Mouse (Mus musculus) brain, embryonic 14.5 days (tissue): Measurements from ENCODE around the gene Nfasc. TPM values are rescaled to one million over a fixed set of nuclear protein-coding genes. Genes with fewer than 3 reads are reported as not detected.

ENCODE experiments used
- DNase-seq: peaks from one replicate; pipeline ENCODE4 v3.0.0-alpha.2; 2011; ENCODE audit warnings: low read depth
- CTCF ChIP-seq: fragments of 200-500 bp; IDR thresholded peaks from 2 replicates; pipeline ENCODE4 v1.5.1; 2012; ENCODE audit warnings: inconsistent platforms, mild to moderate bottlenecking, moderate library complexity, borderline replicate concordance; ENCODE audit not compliant: insufficient read depth, insufficient read length; ENCODE audit errors: extremely low read depth
- POLR2A ChIP-seq: fragments of 200-500 bp; IDR thresholded peaks from 2 replicates; pipeline ENCODE4 v1.6.1; 2012; ENCODE audit warnings: mild to moderate bottlenecking, inconsistent platforms, borderline replicate concordance; ENCODE audit not compliant: poor library complexity, insufficient read depth, insufficient read length, severe bottlenecking; ENCODE audit errors: extremely low read depth
- polyA plus RNA-seq: library from polyadenylated mRNA; depleted of rRNA; stranded (reverse); fragments of >200 nt; gene quantifications from 2 replicates; pipeline ENCODE4 v1.2.3, GENCODE M21; 2012

Gene Nfasc
- polyA plus RNA-seq, 1 experiment, result 65.9 TPM

DNA sequence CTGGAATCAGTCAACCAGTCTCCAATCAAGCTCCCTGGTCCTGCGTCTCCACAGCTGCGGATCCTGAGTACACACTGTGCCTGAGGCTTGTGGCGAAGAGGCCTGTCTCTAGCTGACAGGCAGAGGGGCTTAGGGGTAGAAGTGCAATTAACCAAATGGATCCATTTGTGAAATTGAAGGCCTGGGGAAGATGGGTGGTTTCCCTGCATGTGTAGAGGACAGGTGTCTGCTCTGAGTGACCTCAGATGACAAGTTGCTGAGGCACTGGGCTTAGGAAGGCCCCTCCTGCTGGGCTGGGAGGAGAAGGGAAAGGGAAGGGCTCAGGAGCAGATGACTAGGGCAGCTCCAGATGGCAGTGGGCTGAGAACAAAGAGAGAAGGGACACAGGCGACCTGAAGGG, 81.2 kb downstream of the Nfasc start:
- DNase-seq, result peak; percentile 74
- TF ChIP-seq POLR2A, result no peak
- no peak for TF ChIP-seq CTCF

DNA sequence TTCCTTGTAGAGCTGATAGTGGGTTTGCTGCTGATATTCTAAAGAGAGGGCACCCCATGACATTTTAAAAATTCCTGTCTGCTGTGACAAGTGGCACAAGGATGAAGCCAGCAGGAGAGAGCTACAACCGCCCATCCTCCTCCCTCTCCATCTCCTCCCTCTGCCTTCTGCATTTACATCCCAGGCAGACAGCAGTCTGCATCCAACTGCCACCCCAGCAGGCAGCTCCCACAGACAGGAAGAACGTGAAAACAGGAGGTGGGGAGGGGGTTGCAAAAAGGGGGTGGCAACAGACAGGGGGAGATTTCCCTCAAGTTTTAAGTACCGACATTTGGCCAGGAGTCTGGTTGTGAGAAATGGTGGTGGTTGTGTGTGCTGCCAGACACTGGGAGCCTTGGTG, 82.0 kb downstream of the Nfasc start:
- no peak for TF ChIP-seq CTCF
- TF ChIP-seq POLR2A, result no peak
- DNase-seq, result peak; percentile 93

DNA sequence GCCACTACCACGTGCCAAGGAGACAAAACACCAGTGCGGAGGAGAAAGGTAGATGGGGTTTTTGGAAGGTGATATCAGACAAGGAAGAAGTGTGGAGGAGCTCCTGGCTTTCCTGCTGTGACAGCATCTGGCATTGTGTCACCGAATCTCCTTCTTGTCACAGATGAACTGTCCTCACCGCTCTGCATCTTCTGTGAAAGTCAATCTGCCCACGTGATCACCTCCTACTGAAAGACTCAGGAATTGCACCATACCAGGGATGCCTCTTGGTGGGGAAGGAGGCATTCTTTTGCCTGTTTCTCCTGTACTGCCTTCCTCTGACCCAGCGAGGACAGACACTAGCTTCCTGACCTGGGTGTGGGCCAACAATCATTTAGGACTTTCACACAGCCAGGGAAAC, 86.0 kb downstream of the Nfasc start:
- peak; percentile 7; the same call in 1 of the 2 replicates for TF ChIP-seq CTCF
- no peak for TF ChIP-seq POLR2A
- no peak for DNase-seq

DNA sequence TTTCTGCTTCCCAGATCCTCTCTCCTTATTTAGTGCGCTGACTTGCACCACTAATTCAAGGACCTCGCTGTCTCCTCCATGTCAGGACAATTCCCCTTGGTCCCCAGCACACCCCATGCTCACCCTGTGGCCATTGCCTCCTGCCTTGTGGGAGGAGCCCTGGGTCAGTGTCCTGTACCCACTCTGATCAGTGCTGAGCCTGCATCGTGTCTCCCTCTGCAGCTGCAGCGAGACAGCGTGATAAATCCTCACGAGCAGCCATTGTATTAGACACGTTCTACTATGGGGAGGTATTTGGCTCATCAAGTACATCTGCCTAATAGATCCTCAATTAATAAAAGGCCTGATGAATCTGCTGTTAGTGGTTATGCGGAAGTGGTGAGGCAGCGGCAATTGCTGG, 86.8 kb downstream of the Nfasc start:
- DNase-seq, result no peak
- no peak for TF ChIP-seq POLR2A
- TF ChIP-seq CTCF, result no peak

DNA sequence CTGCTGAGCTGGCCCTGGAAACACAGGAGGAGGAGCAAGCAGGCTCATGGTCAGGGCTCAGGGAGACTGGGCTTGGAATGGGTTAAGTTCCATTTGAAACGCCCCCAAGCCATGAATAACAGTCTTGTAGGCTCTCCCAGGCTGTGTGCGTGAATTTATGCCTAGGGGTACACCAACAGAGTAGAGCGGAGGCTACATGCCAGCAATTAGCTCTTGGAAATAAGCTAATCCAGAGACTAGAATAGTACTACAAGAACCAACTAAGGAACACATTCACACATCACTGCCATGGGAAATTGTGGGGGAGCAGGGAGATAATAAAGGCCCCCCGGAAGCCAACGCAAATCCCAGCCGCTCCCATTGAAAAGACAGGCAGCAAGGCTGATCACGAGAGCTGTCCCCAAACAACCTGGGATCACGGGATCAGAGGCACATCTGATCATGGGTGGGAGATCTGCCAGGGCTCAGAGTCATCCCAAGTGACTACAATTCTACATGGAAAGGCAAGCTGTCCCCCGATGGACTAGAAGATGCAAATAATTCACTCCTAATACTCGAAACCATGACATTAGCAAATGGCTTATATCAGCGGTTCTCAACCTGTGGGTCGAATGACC, 87.6 kb downstream of the Nfasc start:
- TF ChIP-seq CTCF (no peak), POLR2A (no peak)
- DNase-seq, result peak; percentile 93

DNA sequence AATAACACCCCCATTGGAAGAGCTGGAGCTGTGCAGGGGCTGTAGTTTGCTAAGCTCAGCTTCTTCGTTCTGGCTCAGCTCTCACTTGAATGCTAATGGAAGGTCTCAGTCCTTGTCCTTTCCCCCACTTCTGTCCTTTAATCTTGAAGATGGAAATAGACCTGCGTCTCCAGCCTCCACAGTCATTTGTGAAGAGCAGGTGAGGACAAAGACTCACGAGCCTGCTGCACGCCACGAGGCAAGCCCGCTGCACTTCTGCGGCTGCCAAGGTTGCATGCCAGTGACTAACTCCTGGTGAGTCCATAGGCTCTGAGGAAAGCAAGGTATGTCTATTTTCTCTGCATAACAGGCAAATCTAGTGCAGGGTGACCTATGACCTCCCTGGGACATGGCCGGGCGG, 88.4 kb downstream of the Nfasc start:
- DNase-seq, result no peak

DNA sequence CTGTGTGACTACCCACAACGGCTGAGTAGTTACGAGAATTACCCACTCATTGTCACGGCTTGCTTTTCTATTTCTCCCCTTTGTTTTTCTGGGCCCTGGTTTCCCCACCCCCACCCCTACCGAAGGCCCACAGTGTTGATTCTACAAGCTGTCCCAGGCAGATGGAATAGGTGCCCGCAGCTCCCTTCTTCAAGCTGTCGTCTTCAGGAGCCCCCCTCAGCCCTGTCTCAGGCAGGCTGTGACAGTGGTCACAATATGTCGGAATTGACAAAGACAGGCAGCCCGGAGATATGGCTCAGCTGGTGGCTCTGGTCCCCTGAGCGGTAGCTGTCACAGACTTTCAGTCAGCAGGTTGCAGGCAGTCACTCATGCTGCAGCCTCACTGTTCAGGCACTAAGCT, 90.9 kb downstream of the Nfasc start:
- no peak for TF ChIP-seq POLR2A
- TF ChIP-seq CTCF, result no peak
- DNase-seq, result peak; percentile 88

More for the DNA sequence above, 88.4 kb downstream of the Nfasc start:
- TF ChIP-seq CTCF (no peak), POLR2A (no peak)

DNA sequence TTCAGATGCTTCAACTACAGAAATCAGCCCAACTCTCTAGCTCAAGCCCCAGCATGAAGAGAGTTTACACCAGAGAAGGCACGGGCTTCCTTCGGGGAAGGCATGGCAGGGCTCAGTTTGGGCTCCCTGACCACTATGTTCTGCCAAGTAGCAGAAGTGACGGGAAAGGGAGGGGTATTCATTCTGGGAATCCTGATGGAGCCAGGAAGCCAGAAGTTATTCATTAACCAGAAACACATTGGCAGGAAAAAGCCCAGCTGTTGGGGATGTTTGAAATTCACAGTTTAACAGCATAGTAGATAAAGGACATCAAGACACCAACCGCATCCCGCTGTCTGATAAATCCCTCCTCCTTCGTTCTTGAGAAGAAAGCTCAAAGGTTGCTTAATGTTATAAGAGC, 93.6 kb downstream of the Nfasc start:
- DNase-seq, result no peak
- no peak for TF ChIP-seq CTCF
- no peak for TF ChIP-seq POLR2A

DNA sequence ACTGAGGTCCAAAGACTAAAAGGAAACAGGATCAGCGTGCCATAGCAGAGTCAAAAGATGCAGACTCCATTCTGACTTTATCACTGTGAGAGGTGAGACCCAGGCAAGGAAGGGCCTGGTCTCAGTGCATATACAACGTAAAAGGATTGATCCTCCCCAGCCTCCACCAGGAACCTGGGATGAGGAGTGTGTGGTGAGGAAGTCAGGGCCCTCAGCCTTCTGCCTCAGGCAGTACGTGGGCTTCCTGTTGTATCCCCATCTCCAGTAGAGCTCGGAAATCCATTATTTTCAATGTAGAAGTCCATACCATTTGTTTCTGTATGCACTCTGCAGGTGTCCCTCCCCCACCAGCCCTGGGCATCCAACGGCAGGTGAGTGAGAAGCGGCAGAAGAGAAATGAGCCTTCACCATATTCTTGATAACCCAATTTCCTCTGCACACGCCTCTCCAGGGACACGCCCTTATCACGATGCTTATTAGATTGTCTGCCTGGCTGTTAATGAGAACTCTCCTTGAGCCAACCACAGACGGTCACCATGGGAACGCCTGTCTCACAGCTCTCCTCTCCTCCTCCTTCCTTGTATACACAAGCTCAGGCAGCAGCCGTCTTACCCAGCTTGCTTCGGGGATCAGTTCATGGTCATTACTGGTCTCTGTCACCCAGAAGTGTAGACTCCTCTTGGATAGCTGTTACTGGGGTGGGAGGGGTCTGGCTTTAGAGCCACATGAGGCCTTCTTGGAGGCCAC, 100.4 kb downstream of the Nfasc start:
- peak; percentile 95 for DNase-seq
- TF ChIP-seq POLR2A (no peak), CTCF (no peak)

DNA sequence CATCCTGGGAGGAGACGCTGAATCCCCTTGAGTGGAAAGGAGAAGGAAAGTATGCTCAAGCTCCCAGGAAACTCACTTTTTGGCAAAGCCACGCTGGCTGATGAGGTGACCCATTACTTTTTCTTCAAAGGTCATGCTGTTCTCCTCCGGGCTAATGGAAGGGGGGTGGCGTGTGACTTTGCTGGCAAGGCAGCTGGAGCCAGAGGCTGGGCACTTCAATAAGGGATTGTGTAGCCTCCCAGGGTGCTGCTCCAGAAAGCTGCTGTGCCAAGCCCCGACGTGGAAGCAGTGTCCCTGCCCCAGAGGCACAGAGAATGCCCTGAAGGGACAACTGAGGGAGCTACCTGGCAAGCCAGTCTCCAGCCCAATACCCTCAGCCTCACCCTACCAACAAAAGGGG, 101.3 kb downstream of the Nfasc start:
- no peak for DNase-seq
- TF ChIP-seq CTCF, result no peak
- no peak for TF ChIP-seq POLR2A

DNA sequence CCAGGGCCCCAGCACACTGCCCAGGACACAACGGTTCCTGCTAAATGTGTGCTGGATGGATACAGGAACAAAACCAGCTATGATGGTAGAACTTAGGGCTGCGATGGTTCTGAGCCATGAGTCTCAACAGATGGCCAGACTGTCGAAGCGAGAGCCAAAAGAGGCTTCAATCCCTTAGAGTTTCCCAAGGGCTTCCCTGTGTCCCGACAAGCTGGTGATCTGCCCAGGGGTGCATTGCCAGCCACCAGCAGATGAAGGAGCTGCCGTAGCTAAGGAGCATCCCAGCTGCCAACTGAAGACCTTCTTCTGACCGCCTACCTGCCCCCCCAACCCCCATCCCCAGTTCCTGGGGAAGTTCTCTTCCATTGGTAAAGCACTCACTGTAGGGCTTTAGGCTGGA, 104.3 kb downstream of the Nfasc start:
- peak; percentile 50 for DNase-seq
- TF ChIP-seq CTCF, result no peak
